Mouse (Mus musculus) C2C12 (cell line): ENCODE data around the gene Lmf2. TPM values are rescaled to one million over a fixed set of nuclear protein-coding genes. Genes with fewer than 3 reads are reported as not detected.

Experiments used
- H3K27me3 ChIP-seq: one replicate; pipeline ENCODE4 v1.6.1; 2011; ENCODE audit not compliant: control insufficient read depth, insufficient read depth, insufficient read length
- H3K36me3 ChIP-seq: one replicate; pipeline ENCODE4 v1.6.1; 2011; ENCODE audit not compliant: control insufficient read depth, insufficient read depth
- H3K4me3 ChIP-seq: one replicate; pipeline ENCODE4 v1.5.1; 2011; ENCODE audit warnings: mild to moderate bottlenecking, control low read depth; ENCODE audit not compliant: poor library complexity, insufficient read depth, severe bottlenecking
- H3K79me2 ChIP-seq: one replicate; pipeline ENCODE4 v1.6.1; 2011; ENCODE audit not compliant: control insufficient read depth, insufficient read depth
- H3K79me3 ChIP-seq: one replicate; pipeline ENCODE4 v1.6.1; 2011; ENCODE audit warnings: low read depth, control low read depth
- H3ac ChIP-seq: one replicate; pipeline ENCODE3; 2011; ENCODE audit warnings: low read depth; ENCODE audit not compliant: control insufficient read depth, insufficient read length
- CEBPB ChIP-seq: IDR thresholded peaks from one replicate; pipeline ENCODE4 v1.6.1; 2011; ENCODE audit warnings: low read depth, mild to moderate bottlenecking, control low read depth, moderate library complexity
- CTCF ChIP-seq: IDR thresholded peaks from one replicate; pipeline ENCODE4 v1.5.1; 2011; ENCODE audit not compliant: control insufficient read depth, insufficient read depth, insufficient read length
- FOSL1 ChIP-seq: IDR thresholded peaks from one replicate; pipeline ENCODE4 v1.8.0; 2011; ENCODE audit warnings: mild to moderate bottlenecking, low read length; ENCODE audit not compliant: poor library complexity, insufficient read depth, severe bottlenecking
- MAX ChIP-seq: IDR thresholded peaks from one replicate; pipeline ENCODE4 v1.6.1; 2011; ENCODE audit warnings: mild to moderate bottlenecking, control low read depth
- MYOD1 ChIP-seq: IDR thresholded peaks from one replicate; pipeline ENCODE4 v1.6.1; 2011; ENCODE audit warnings: low read depth; ENCODE audit not compliant: control insufficient read depth, insufficient read length
- MYOG ChIP-seq: IDR thresholded peaks from one replicate; pipeline ENCODE4 v1.6.1; 2011; ENCODE audit not compliant: control insufficient read depth, insufficient read length; ENCODE audit errors: extremely low read depth
- USF1 ChIP-seq: IDR thresholded peaks from one replicate; pipeline ENCODE4 v1.6.1; 2011; ENCODE audit warnings: low read depth, mild to moderate bottlenecking, control low read depth, moderate library complexity
- polyA plus RNA-seq: library from polyadenylated mRNA; unstranded; fragments of >200 nt; fragmentation: generic; extraction: Trizol; gene quantifications from one replicate; pipeline ENCODE4 v1.2.1, GENCODE M21; 2012; ENCODE audit warnings: missing spikeins

Lmf2 gene
- polyA plus RNA-seq, 1 experiment = 95.9 TPM

DNA sequence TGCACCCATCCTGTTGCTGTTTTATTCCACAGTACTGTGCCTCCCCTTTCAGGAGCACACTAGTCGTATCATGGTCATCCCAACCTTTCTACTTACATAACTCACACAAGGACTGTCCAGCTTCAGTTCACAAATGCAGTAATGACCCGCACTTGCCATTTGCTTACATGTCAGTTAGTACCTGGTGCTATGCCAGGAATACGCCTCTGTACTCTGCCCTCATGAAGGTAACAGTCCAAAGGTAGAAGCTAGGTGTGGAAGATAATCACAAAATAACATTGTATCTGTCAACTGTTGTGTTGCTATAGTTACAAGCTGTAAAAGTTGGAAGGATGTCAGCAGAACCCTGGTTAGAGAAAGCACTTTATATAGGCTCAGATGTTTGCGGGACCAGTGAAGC, 41.4 kb upstream of the Lmf2 start:
- Histone ChIP-seq H3ac (no peak overlapping the region), H3K27me3 (peaks cover 39% of the 10 kb centered on the region), H3K4me3 (no peak overlapping the region), H3K79me2 (no peaks in the 10 kb centered on the region), H3K79me3 (no peaks in the 10 kb centered on the region), H3K36me3 (no peaks in the 10 kb centered on the region)
- TF ChIP-seq FOSL1 (no peak), MAX (no peak), MYOG (no peak)

DNA sequence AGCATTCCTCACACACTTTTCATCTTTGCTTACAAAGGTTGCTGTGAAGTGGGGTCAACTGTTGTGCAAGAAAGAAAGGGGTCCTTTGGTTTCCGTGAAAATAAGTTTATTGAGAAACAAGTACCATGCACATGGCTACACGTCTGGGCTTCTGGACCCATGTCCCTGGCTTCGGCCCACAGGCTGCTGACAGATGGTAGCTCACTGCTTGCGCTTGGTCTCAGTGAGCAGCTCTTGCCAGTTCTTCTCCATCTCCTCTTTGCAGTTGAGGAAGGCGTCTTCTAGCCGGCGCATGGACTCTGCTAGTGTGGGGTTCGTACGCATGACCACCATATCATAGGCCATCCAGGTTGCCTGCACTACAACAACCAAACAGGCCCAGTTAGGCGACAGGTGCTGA, 34.6 kb upstream of the Lmf2 start:
- H3K79me2 ChIP-seq = no peaks in the 10 kb centered on the region
- H3K4me3 ChIP-seq = no peak overlapping the region
- H3K36me3 ChIP-seq = no peaks in the 10 kb centered on the region
- H3K79me3 ChIP-seq = no peaks in the 10 kb centered on the region
- H3ac ChIP-seq = no peak overlapping the region
- no peak for TF ChIP-seq FOSL1
- TF ChIP-seq MAX = no peak
- TF ChIP-seq CEBPB = no peak
- TF ChIP-seq MYOD1 = no peak
- TF ChIP-seq CTCF = no peak
- no peak for TF ChIP-seq USF1
- no peak for TF ChIP-seq MYOG
- H3K27me3 ChIP-seq = peaks cover 75% of the 10 kb centered on the region

DNA sequence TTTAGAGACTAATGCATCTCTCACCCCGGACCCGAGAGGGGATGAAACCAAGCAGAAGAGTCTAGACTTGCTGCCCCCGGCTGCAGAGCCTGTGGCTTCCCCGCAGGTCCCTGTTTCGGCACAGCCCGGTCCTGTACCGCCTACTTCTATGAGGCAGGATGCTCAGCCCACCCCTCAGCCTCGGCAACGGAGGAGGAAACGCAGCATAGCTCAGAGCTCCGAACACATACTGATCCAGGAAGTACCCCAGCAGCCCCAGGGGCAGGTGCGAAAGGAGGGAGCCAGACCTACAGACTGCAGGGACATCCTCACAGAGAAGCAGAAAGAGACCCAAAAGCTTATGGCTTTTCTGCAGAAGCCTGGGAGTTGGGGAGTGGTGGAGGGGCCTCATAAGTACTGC, 31.7 kb upstream of the Lmf2 start:
- H3ac ChIP-seq = no peak overlapping the region
- no peaks in the 10 kb centered on the region for H3K79me3 ChIP-seq
- TF ChIP-seq MYOD1 (no peak), MYOG (no peak), USF1 (no peak), CEBPB (no peak), MAX (no peak), CTCF (no peak), FOSL1 (no peak)
- H3K27me3 ChIP-seq = peaks cover 94% of the 10 kb centered on the region
- H3K79me2 ChIP-seq = no peaks in the 10 kb centered on the region
- H3K4me3 ChIP-seq = no peak overlapping the region
- no peaks in the 10 kb centered on the region for H3K36me3 ChIP-seq

DNA sequence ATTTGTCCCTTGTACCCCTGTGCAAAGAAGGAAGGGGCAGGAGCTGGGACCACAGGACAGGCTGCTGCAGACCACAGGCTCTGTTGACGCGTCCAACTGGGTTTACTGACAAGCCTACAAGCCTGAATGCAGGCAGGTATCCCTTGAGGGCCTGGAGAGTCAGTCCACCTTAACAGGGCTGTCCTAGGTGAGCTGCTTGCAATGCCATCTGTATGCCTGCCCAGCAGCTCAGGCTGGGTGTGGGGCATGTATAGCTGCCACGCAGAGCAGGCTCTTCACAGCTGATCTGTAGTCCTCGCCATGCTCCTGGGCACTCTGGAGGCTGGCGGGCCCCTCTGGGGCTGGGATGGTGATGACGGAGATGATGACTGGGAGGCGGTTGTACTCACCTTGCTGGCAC, 29.2 kb upstream of the Lmf2 start, which contains the start of gene Klhdc7b:
Klhdc7b (plus strand) TSS at position 301 of the 400 bp plus-strand sequence.
- no peak within 1 kb of the TSS for H3K4me3 ChIP-seq
- no peak within 1 kb of the TSS for H3ac ChIP-seq
- peaks cover 73% of the 10 kb centered on the region for H3K27me3 ChIP-seq
- no peaks in the 10 kb centered on the region for H3K79me3 ChIP-seq
- H3K36me3 ChIP-seq = no peaks in the 10 kb centered on the region
- no peaks in the 10 kb centered on the region for H3K79me2 ChIP-seq
- TF ChIP-seq CTCF = no peak

DNA sequence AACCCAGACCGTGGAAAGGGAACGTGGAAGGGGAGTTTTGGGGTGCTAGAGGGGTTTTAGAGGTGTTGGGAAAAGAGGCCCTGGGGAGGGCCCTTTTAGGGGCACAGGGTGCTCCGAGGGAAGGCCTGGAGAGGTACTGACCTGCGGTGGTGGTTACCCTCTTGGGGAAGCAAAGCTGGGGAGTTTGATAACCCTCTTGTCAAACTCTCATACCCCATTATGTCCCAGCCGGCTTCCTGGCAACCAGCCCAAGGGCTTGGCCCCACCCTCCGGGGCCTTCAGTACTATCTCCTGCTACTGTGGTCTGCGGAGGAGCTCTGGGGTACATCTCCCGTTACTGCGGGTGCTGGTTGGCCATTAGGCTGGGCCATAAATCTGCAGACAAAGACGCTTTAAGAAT, 24.0 kb upstream of the Lmf2 start:
- H3K79me2 ChIP-seq = no peaks in the 10 kb centered on the region
- no peak overlapping the region for H3K4me3 ChIP-seq
- H3K27me3 ChIP-seq = peaks cover 54% of the 10 kb centered on the region
- no peak for TF ChIP-seq FOSL1
- TF ChIP-seq CEBPB = no peak
- no peak for TF ChIP-seq MAX
- no peak for TF ChIP-seq MYOG
- no peak for TF ChIP-seq CTCF
- no peak for TF ChIP-seq MYOD1
- TF ChIP-seq USF1 = no peak
- H3K36me3 ChIP-seq = no peaks in the 10 kb centered on the region
- H3ac ChIP-seq = no peak overlapping the region
- no peaks in the 10 kb centered on the region for H3K79me3 ChIP-seq

DNA sequence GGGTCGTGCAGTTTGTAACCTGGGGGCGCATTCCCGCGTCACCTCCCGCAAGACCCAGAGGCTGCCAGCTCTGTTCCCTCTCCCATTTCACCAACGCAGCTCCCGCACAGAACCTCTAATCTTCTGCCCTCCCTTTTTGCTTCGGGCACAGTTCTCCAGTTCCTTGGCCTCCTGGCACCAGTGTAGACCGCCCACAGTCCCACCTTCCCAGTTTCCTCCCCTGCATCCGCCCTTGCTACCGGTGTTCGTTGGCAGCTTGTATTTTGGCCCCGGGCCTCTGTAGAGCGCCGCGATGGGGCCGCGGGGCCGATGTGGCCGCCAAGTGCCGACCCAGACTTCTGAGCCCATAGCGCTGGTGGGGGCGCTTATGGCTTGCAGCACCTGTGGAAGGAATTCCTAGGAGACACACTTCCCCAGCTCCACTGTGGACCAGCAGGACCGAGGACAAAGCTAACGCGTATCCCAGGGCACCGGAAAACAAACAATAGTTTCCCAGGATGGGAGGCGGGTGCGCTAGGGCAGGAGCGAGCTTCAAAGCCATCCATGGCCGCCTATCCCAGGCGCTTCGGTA, 23.5 kb upstream of the Lmf2 start, which contains the start of gene Odf3b:
Odf3b (minus strand) TSS at position 452 of the 571 bp plus-strand sequence.
- no peak within 1 kb of the TSS for H3K4me3 ChIP-seq
- TF ChIP-seq USF1 = no peak
- no peak for TF ChIP-seq MYOG
- no peak for TF ChIP-seq CTCF
- no peak for TF ChIP-seq FOSL1
- no peak for TF ChIP-seq CEBPB
- TF ChIP-seq MYOD1 = no peak
- TF ChIP-seq MAX = no peak
- H3ac ChIP-seq = no peak within 1 kb of the TSS
- H3K36me3 ChIP-seq = no peaks in the 10 kb centered on the region
- H3K27me3 ChIP-seq = peaks cover 49% of the 10 kb centered on the region
- H3K79me2 ChIP-seq = no peaks in the 10 kb centered on the region
- H3K79me3 ChIP-seq = no peaks in the 10 kb centered on the region
